Mouse (Mus musculus): ENCODE results near the gene D330020A13Rik. TPM values are rescaled to one million over a fixed set of nuclear protein-coding genes. Genes with fewer than 3 reads are reported as not detected.
A peak's percentile ranks its signal among the peaks of the same experiment; 100 is the strongest.

D330020A13Rik gene
- polyA plus RNA-seq (2014; fragmentation: Nextera tagmentation; extraction: Ambion mirVana) = 0.20 TPM in 1 of 2 replicates, not detected in the other

DNA sequence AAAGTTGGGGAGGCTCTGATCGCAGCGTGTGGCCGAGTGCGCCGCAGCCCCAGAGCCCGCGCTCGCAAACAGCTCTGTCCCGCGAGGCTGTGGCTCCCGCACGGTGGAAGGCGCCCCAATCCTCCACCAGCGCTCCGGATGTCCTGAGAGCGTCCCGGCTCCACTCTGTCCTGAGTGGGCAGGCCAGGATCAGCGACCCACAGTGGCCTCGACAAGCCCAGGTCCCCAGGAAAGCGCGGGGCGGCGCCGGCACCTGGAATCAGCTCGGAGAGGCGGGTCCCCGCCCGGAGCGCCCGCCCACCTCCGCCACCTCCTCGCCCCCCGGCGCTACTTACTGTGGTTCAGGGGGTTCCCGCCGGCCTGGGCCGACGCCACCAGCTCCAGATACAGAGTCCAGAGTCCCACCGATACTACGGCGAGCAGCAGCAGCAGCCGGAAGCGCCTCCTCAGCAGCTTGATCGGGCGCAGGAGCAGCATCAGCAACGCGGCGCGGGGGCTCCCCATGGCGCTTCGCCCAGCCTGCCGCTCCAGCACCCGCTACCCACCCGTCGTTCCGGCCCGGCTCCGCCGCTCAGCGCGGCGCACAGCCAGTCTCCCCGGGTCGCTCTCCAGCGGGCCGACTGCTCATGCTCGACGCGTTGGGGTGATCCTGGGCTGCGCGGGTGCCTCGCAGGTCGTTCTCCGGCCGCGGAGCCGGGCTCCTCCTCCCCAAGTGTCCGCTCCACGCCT lies at the start of gene D330020A13Rik, which contains the start of gene B4galnt3:
D330020A13Rik (plus strand) TSS at position 309 of the 729 bp plus-strand sequence.
B4galnt3 (minus strand) TSS at position 504 of the 729 bp plus-strand sequence.
- WGBS = under 1% methylated on average over 73 of the region's 79 CpGs
- no peaks in the 10 kb centered on the region for H3K4me1 ChIP-seq (ENCODE audit: control insufficient read depth, insufficient read depth, low read length)
- DNase-seq (ENCODE audit: low spot score) (peak; percentile 64), ATAC-seq (replicated peaks; ENCODE audit: insufficient number of reproducible peaks, low FRiP score, low TSS enrichment, low read depth) (peak; percentile 77)
- peaks cover 9% of the 10 kb centered on the region for H3K27me3 ChIP-seq (ENCODE audit: control insufficient read depth, insufficient read depth, low read length)
- H3K36me3 ChIP-seq (replicated peaks; ENCODE audit: control insufficient read depth, insufficient read depth, low read depth, low read length) = no peaks in the 10 kb centered on the region
- H3K9ac ChIP-seq (replicated peaks; ENCODE audit: low read length) = peak within 1 kb of the TSS; percentile 58
- H3K4me3 ChIP-seq (ENCODE audit: low read depth, low read length) = peak within 1 kb of the TSS; percentile 65
- peak within 1 kb of the TSS; percentile 99 for H3K4me2 ChIP-seq (ENCODE audit: low read depth, low read length)
- H3K27ac ChIP-seq (replicated peaks; ENCODE audit: low read depth, low read length) = no peak within 1 kb of the TSS
- no peaks in the 10 kb centered on the region for H3K9me3 ChIP-seq (replicated peaks; ENCODE audit: control insufficient read depth, low read length)

DNA sequence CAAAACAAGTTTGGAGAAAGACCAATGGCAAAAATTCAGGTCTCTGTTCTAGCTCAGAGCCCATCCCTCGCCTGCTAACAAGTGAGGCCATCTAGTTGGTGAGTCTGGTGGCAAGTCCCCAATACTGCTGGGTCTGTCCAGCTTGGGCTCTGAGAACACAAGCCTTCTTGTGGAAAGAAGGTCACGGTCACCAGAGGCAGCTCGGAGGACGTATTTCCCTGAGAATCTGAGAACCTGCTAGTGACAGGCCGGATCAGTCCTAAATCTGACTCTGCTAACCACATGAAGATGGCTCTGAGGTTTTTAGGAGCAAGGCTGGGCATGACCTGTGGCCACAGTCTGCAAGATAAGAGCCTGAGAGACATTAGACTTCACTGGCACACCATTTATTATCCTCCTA lies 47.5 kb upstream of the D330020A13Rik start:
- DNase-seq (ENCODE audit: low spot score) (no peak), ATAC-seq (replicated peaks; ENCODE audit: insufficient number of reproducible peaks, low FRiP score, low TSS enrichment, low read depth) (no peak)
- no peaks in the 10 kb centered on the region for H3K4me1 ChIP-seq (ENCODE audit: control insufficient read depth, insufficient read depth, low read length)
- 80% methylated on average over 5 of the region's 5 CpGs for WGBS
- no peaks in the 10 kb centered on the region for H3K9me3 ChIP-seq (replicated peaks; ENCODE audit: control insufficient read depth, low read length)
- H3K27ac ChIP-seq (replicated peaks; ENCODE audit: low read depth, low read length) = no peak overlapping the region
- no peaks in the 10 kb centered on the region for H3K27me3 ChIP-seq (ENCODE audit: control insufficient read depth, insufficient read depth, low read length)
- H3K9ac ChIP-seq (replicated peaks; ENCODE audit: low read length) = no peak overlapping the region
- no peaks in the 10 kb centered on the region for H3K36me3 ChIP-seq (replicated peaks; ENCODE audit: control insufficient read depth, insufficient read depth, low read depth, low read length)
- no peak overlapping the region for H3K4me2 ChIP-seq (ENCODE audit: low read depth, low read length)
- H3K4me3 ChIP-seq (ENCODE audit: low read depth, low read length) = no peak overlapping the region

DNA sequence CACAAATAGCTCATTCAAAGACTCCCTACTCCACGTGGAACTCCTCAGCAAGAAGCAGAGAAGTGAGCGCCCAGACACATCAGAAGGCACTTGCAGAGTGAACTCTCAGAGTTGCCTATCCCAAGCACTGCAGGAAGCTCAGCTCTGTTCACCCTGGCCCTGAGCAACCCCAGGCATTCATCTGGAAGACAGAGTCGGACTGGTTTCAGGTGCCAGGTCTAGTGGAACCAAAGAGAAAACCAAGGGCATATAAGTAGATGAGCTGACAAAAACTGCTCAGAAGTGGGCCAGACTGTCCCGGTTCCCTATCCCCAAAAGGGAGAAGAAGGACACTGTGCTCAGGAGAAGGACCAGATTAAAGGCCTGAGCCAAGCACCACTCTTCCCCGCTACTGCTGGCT lies 44.3 kb upstream of the D330020A13Rik start:
- Histone ChIP-seq H3K36me3 (replicated peaks; ENCODE audit: control insufficient read depth, insufficient read depth, low read depth, low read length) (no peaks in the 10 kb centered on the region), H3K27ac (replicated peaks; ENCODE audit: low read depth, low read length) (no peak overlapping the region), H3K4me1 (ENCODE audit: control insufficient read depth, insufficient read depth, low read length) (no peaks in the 10 kb centered on the region), H3K9ac (replicated peaks; ENCODE audit: low read length) (no peak overlapping the region), H3K4me3 (ENCODE audit: low read depth, low read length) (no peak overlapping the region), H3K4me2 (ENCODE audit: low read depth, low read length) (no peak overlapping the region), H3K9me3 (replicated peaks; ENCODE audit: control insufficient read depth, low read length) (no peaks in the 10 kb centered on the region), H3K27me3 (ENCODE audit: control insufficient read depth, insufficient read depth, low read length) (no peaks in the 10 kb centered on the region)
- WGBS = 79% methylated on average over 5 of the region's 5 CpGs
- ATAC-seq (replicated peaks; ENCODE audit: insufficient number of reproducible peaks, low FRiP score, low TSS enrichment, low read depth) = no peak
- no peak for DNase-seq (ENCODE audit: low spot score)

DNA sequence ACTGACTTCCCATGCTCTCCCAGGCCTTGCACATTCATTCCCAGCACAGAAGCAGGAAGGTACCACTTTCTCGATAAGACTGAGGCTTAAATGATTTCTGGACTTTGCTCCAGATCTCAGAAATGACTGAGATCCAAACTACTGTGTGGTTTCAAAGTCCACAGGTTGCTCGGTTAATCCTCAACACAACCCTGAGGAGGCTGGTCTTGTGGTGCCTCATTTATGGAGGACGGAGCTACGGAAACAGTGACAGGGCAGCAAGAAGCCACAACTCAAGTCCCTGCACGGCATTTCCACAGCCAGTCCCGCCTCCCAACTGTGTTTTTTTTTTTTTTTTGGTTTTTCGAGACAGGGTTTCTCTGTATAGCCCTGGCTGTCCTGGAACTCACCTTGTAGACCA lies 43.2 kb upstream of the D330020A13Rik start:
- Histone ChIP-seq H3K4me2 (ENCODE audit: low read depth, low read length) (no peak overlapping the region), H3K4me1 (ENCODE audit: control insufficient read depth, insufficient read depth, low read length) (no peaks in the 10 kb centered on the region), H3K36me3 (replicated peaks; ENCODE audit: control insufficient read depth, insufficient read depth, low read depth, low read length) (no peaks in the 10 kb centered on the region), H3K9ac (replicated peaks; ENCODE audit: low read length) (no peak overlapping the region), H3K27ac (replicated peaks; ENCODE audit: low read depth, low read length) (no peak overlapping the region), H3K9me3 (replicated peaks; ENCODE audit: control insufficient read depth, low read length) (no peaks in the 10 kb centered on the region), H3K4me3 (ENCODE audit: low read depth, low read length) (no peak overlapping the region), H3K27me3 (ENCODE audit: control insufficient read depth, insufficient read depth, low read length) (no peaks in the 10 kb centered on the region)
- DNase-seq (ENCODE audit: low spot score) = no peak
- 85% methylated on average over 7 of the region's 7 CpGs for WGBS
- ATAC-seq (replicated peaks; ENCODE audit: insufficient number of reproducible peaks, low FRiP score, low TSS enrichment, low read depth) = no peak

DNA sequence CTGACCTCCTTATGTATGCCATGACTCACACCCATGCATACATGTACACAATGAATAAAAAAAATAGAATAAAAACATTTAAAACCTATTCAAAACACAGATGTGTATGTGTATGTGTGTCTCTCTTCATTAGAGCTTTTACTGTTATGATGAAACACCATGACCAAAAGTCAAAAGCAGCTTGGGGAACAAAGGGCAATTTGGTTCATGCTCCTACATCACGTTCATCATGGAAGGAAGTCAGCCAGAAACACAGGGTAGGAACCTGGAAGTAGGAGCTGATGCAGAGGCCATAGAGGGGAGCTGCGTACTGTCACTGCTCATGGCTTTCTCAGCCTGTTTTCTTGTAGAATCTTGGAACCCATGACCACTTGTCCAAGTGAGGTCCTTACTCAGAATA lies 41.4 kb upstream of the D330020A13Rik start:
- Histone ChIP-seq H3K4me3 (ENCODE audit: low read depth, low read length) (no peak overlapping the region), H3K36me3 (replicated peaks; ENCODE audit: control insufficient read depth, insufficient read depth, low read depth, low read length) (no peaks in the 10 kb centered on the region), H3K27me3 (ENCODE audit: control insufficient read depth, insufficient read depth, low read length) (no peaks in the 10 kb centered on the region), H3K4me2 (ENCODE audit: low read depth, low read length) (no peak overlapping the region), H3K9ac (replicated peaks; ENCODE audit: low read length) (no peak overlapping the region), H3K9me3 (replicated peaks; ENCODE audit: control insufficient read depth, low read length) (no peaks in the 10 kb centered on the region), H3K27ac (replicated peaks; ENCODE audit: low read depth, low read length) (no peak overlapping the region), H3K4me1 (ENCODE audit: control insufficient read depth, insufficient read depth, low read length) (no peaks in the 10 kb centered on the region)
- WGBS = 88% methylated on average over 2 of the region's 2 CpGs
- DNase-seq (ENCODE audit: low spot score) = no peak
- ATAC-seq (replicated peaks; ENCODE audit: insufficient number of reproducible peaks, low FRiP score, low TSS enrichment, low read depth) = no peak

DNA sequence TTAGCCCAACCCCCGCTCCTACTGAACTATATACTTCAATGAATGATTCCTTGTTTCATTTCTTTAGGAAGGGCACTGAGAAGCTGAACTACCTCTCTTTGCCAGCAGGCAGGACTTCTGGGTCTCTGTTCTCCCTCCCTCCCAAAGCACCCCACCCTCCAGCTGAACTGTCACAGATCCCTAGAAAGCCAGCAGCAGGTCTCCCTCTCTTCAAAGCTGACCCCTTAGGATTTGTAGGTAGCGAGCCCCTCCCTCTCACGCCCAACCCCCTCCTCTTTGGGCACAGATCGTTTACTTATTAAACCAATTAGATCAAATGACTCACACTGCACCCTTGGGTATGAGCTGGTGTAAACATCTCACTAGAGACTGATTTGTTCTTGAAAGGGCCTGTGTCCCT lies 39.5 kb upstream of the D330020A13Rik start:
- Histone ChIP-seq H3K9me3 (replicated peaks; ENCODE audit: control insufficient read depth, low read length) (no peaks in the 10 kb centered on the region), H3K9ac (replicated peaks; ENCODE audit: low read length) (no peak overlapping the region), H3K4me1 (ENCODE audit: control insufficient read depth, insufficient read depth, low read length) (no peaks in the 10 kb centered on the region), H3K27ac (replicated peaks; ENCODE audit: low read depth, low read length) (no peak overlapping the region), H3K36me3 (replicated peaks; ENCODE audit: control insufficient read depth, insufficient read depth, low read depth, low read length) (no peaks in the 10 kb centered on the region), H3K27me3 (ENCODE audit: control insufficient read depth, insufficient read depth, low read length) (no peaks in the 10 kb centered on the region), H3K4me2 (ENCODE audit: low read depth, low read length) (no peak overlapping the region), H3K4me3 (ENCODE audit: low read depth, low read length) (no peak overlapping the region)
- 44% methylated on average over 4 of the region's 4 CpGs for WGBS
- ATAC-seq (replicated peaks; ENCODE audit: insufficient number of reproducible peaks, low FRiP score, low TSS enrichment, low read depth) (no peak), DNase-seq (ENCODE audit: low spot score) (no peak)

DNA sequence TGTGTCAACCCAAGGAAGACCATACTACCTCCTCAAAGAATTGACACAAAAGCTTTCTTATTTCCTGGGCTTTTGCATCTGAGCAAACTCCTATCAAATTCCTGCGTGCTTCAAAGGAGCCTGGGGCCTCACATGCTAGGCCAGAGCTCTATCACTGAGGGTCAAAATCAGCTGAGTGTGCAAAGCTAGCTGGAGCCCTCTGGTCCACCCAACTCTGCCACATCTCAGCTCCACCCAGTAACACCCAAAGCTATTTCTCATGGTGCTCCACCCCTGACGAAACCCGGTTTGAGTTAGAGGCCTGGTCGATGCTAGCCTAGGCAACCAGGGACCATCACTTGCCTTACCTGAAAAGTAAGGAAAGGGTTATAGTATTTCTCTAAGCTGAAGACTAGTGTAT lies 39.0 kb upstream of the D330020A13Rik start:
- Histone ChIP-seq H3K4me2 (ENCODE audit: low read depth, low read length) (no peak overlapping the region), H3K4me3 (ENCODE audit: low read depth, low read length) (no peak overlapping the region), H3K9me3 (replicated peaks; ENCODE audit: control insufficient read depth, low read length) (no peaks in the 10 kb centered on the region), H3K4me1 (ENCODE audit: control insufficient read depth, insufficient read depth, low read length) (no peaks in the 10 kb centered on the region), H3K9ac (replicated peaks; ENCODE audit: low read length) (no peak overlapping the region), H3K27me3 (ENCODE audit: control insufficient read depth, insufficient read depth, low read length) (no peaks in the 10 kb centered on the region), H3K27ac (replicated peaks; ENCODE audit: low read depth, low read length) (no peak overlapping the region), H3K36me3 (replicated peaks; ENCODE audit: control insufficient read depth, insufficient read depth, low read depth, low read length) (no peaks in the 10 kb centered on the region)
- WGBS = 63% methylated on average over 4 of the region's 4 CpGs
- no peak for DNase-seq (ENCODE audit: low spot score)
- no peak for ATAC-seq (replicated peaks; ENCODE audit: insufficient number of reproducible peaks, low FRiP score, low TSS enrichment, low read depth)

DNA sequence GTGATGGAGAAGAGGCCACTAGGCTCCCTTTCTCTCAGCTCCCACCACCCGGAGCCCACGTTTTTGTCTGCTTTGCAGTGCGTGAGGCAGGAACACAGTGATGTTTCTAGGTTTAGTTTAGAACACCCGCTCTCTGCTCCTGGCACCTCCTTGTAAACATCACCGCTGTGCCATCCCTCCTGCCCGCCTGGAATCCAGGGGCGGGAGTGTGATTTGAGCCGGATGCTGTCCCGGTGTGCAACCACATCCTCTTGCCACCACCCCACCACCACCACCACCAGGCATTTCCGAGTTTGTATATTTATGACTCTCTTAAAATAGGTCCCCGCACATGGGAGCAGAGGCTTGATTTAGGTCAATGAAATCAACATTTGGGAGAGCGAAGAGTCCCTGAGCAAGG lies 38.5 kb upstream of the D330020A13Rik start:
- ATAC-seq (replicated peaks; ENCODE audit: insufficient number of reproducible peaks, low FRiP score, low TSS enrichment, low read depth) (no peak), DNase-seq (ENCODE audit: low spot score) (no peak)
- H3K4me3 ChIP-seq (ENCODE audit: low read depth, low read length) = no peak overlapping the region
- WGBS = 91% methylated on average over 12 of the region's 12 CpGs
- H3K4me2 ChIP-seq (ENCODE audit: low read depth, low read length) = no peak overlapping the region
- no peak overlapping the region for H3K9ac ChIP-seq (replicated peaks; ENCODE audit: low read length)
- H3K36me3 ChIP-seq (replicated peaks; ENCODE audit: control insufficient read depth, insufficient read depth, low read depth, low read length) = no peaks in the 10 kb centered on the region
- H3K27me3 ChIP-seq (ENCODE audit: control insufficient read depth, insufficient read depth, low read length) = no peaks in the 10 kb centered on the region
- no peaks in the 10 kb centered on the region for H3K9me3 ChIP-seq (replicated peaks; ENCODE audit: control insufficient read depth, low read length)
- H3K27ac ChIP-seq (replicated peaks; ENCODE audit: low read depth, low read length) = no peak overlapping the region
- no peaks in the 10 kb centered on the region for H3K4me1 ChIP-seq (ENCODE audit: control insufficient read depth, insufficient read depth, low read length)
